Comparison of ENCODE assay signal across 7 mouse cellular contexts in genomic region chr7:45487861-45488292, GRCm38 (mm10). TPM values are rescaled to one million over a fixed set of nuclear protein-coding genes. Genes with fewer than 3 reads are reported as not detected.
DNase-seq lines count a peak whose midpoint lies in the region; ATAC-seq and TF ChIP-seq lines count a peak whose summit lies in the region.

No protein-coding gene starts in this region.

- DNase-seq in lung, embryonic 14.5 days: no peak
- DNase-seq in lung, postnatal 10 days: no peak
- no peak for DNase-seq in liver, embryonic 13.5 days
- DNase-seq in stomach, postnatal 0 days (ENCODE audit: low spot score): no peak
- no peak for DNase-seq in ovary, postnatal 14 days (ENCODE audit: low spot score)
- DNase-seq in cerebellum, adult 9-10 months: no peak

- H3K36me3 ChIP-seq in lung, embryonic 14.5 days (ENCODE audit: insufficient read depth): peaks cover 2% of the 10 kb centered on the region
- H3K36me3 ChIP-seq in forebrain, embryonic 12.5 days (replicated peaks): peaks cover 1% of the 10 kb centered on the region; the same call in 1 of the 2 replicates
- H3K36me3 ChIP-seq in liver, embryonic 13.5 days: peaks cover 9% of the 10 kb centered on the region
- no peaks in the 10 kb centered on the region for H3K36me3 ChIP-seq in stomach, postnatal 0 days (ENCODE audit: control insufficient read depth, insufficient read depth, low read length)

- no peak for TF ChIP-seq CTCF in lung, embryonic 14.5 days (IDR thresholded peaks at IDR 0.05; ENCODE audit: low read depth)
- no peak for TF ChIP-seq CTCF in stomach, postnatal 0 days (IDR thresholded peaks at IDR 0.05; ENCODE audit: low read depth)

- TF ChIP-seq EP300 in stomach, postnatal 0 days (optimal IDR thresholded peaks at IDR 0.05): no peak

- H3K4me2 ChIP-seq in lung, embryonic 14.5 days: peak overlapping the region; percentile 73
- H3K4me2 ChIP-seq in forebrain, embryonic 12.5 days: peak overlapping the region; percentile 72
- H3K4me2 ChIP-seq in liver, embryonic 13.5 days: peak overlapping the region; percentile 73
- peak overlapping the region; percentile 61; the same call in 1 of the 2 replicates for H3K4me2 ChIP-seq in stomach, postnatal 0 days (replicated peaks; ENCODE audit: low read depth)

- H3K4me3 ChIP-seq in lung, embryonic 14.5 days (ENCODE audit: low read depth, low read length): peak overlapping the region; percentile 45
- H3K4me3 ChIP-seq in forebrain, embryonic 12.5 days (replicated peaks): peak overlapping the region; percentile 43
- peak overlapping the region; percentile 61 for H3K4me3 ChIP-seq in liver, embryonic 13.5 days (replicated peaks)
- H3K4me3 ChIP-seq in stomach, postnatal 0 days (ENCODE audit: low read depth, low read length): peak overlapping the region; percentile 43; the same call in 1 of the 2 replicates

- peak overlapping the region; percentile 77 for H3K27ac ChIP-seq in lung, embryonic 14.5 days (ENCODE audit: low read depth)
- peak overlapping the region; percentile 60 for H3K27ac ChIP-seq in forebrain, embryonic 12.5 days
- peak overlapping the region; percentile 62 for H3K27ac ChIP-seq in liver, embryonic 13.5 days
- peak overlapping the region; percentile 61 for H3K27ac ChIP-seq in stomach, postnatal 0 days (replicated peaks)

- ATAC-seq in lung, embryonic 14.5 days (ENCODE audit: insufficient read depth): no peak; the same call in 1 of the 2 replicates
- ATAC-seq in forebrain, embryonic 12.5 days (ENCODE audit: low FRiP score): peak; percentile 70
- no peak for ATAC-seq in liver, embryonic 13.5 days (ENCODE audit: low read depth)
- no peak for ATAC-seq in stomach, postnatal 0 days (ENCODE audit: low FRiP score, low TSS enrichment)

- peak overlapping the region; percentile 64 for H3K9ac ChIP-seq in lung, embryonic 14.5 days
- H3K9ac ChIP-seq in forebrain, embryonic 12.5 days: peak overlapping the region; percentile 58
- H3K9ac ChIP-seq in liver, embryonic 13.5 days: peak overlapping the region; percentile 71
- H3K9ac ChIP-seq in stomach, postnatal 0 days (ENCODE audit: low read length): no peak overlapping the region

- WGBS in lung, embryonic 14.5 days: 33% methylated on average over 11 of the region's 11 CpGs
- WGBS in forebrain, embryonic 12.5 days: 15% methylated on average over 11 of the region's 11 CpGs
- WGBS in liver, embryonic 13.5 days (ENCODE audit: insufficient replicate concordance): 55% methylated on average over 11 of the region's 11 CpGs
- 59% methylated on average over 11 of the region's 11 CpGs for WGBS in stomach, postnatal 0 days

- H3K9me3 ChIP-seq in lung, embryonic 14.5 days (ENCODE audit: low read depth, low read length): no peaks in the 10 kb centered on the region
- H3K9me3 ChIP-seq in forebrain, embryonic 12.5 days: no peaks in the 10 kb centered on the region
- no peaks in the 10 kb centered on the region for H3K9me3 ChIP-seq in liver, embryonic 13.5 days (replicated peaks)
- no peaks in the 10 kb centered on the region for H3K9me3 ChIP-seq in stomach, postnatal 0 days (ENCODE audit: control insufficient read depth, low read length)

- H3K4me1 ChIP-seq in lung, embryonic 14.5 days (ENCODE audit: insufficient read depth): no peaks in the 10 kb centered on the region
- H3K4me1 ChIP-seq in forebrain, embryonic 12.5 days: peaks cover 25% of the 10 kb centered on the region
- peaks cover 68% of the 10 kb centered on the region for H3K4me1 ChIP-seq in liver, embryonic 13.5 days (replicated peaks)
- H3K4me1 ChIP-seq in stomach, postnatal 0 days (replicated peaks; ENCODE audit: control insufficient read depth, insufficient read depth): no peaks in the 10 kb centered on the region

- H3K27me3 ChIP-seq in lung, embryonic 14.5 days (ENCODE audit: insufficient read depth, low read length): no peaks in the 10 kb centered on the region
- H3K27me3 ChIP-seq in forebrain, embryonic 12.5 days: no peaks in the 10 kb centered on the region
- no peaks in the 10 kb centered on the region for H3K27me3 ChIP-seq in liver, embryonic 13.5 days
- H3K27me3 ChIP-seq in stomach, postnatal 0 days (ENCODE audit: control insufficient read depth, insufficient read depth, low read length): no peaks in the 10 kb centered on the region

RNA-seq across cellular contexts. Expression of gene Dhdh, which starts 0.7 kb away (rescaled TPM):
- 3.0 and 3.3 TPM in 2 replicates for polyA plus RNA-seq in lung, embryonic 14.5 days (2014; fragmentation: Nextera tagmentation; extraction: Ambion mirVana)
- 3.0 and 3.6 TPM in 2 replicates for polyA plus RNA-seq in forebrain, embryonic 12.5 days (2016; fragmentation: Nextera tagmentation; extraction: Ambion mirVana)
- polyA plus RNA-seq in liver, embryonic 13.5 days (2015; fragmentation: Nextera tagmentation; extraction: Ambion mirVana): 2.0 and 2.2 TPM in 2 replicates
- polyA plus RNA-seq in stomach, postnatal 0 days (2015; fragmentation: Nextera tagmentation; extraction: Ambion mirVana): 1.1 and 1.3 TPM in 2 replicates

RNA-seq across cellular contexts. Expression of gene Gm45808, which starts 1.3 kb away (rescaled TPM):
- not detected in 2 replicates for polyA plus RNA-seq in lung, embryonic 14.5 days (2014; fragmentation: Nextera tagmentation; extraction: Ambion mirVana)
- polyA plus RNA-seq in forebrain, embryonic 12.5 days (2016; fragmentation: Nextera tagmentation; extraction: Ambion mirVana): not detected in 2 replicates
- not detected in 2 replicates for polyA plus RNA-seq in liver, embryonic 13.5 days (2015; fragmentation: Nextera tagmentation; extraction: Ambion mirVana)
- polyA plus RNA-seq in stomach, postnatal 0 days (2015; fragmentation: Nextera tagmentation; extraction: Ambion mirVana): not detected in 2 replicates

RNA-seq across cellular contexts. Expression of gene Tulp2, which starts 6.2 kb away (rescaled TPM):
- 0.47 and 0.86 TPM in 2 replicates for polyA plus RNA-seq in lung, embryonic 14.5 days (2014; fragmentation: Nextera tagmentation; extraction: Ambion mirVana)
- 0.29 and 0.34 TPM in 2 replicates for polyA plus RNA-seq in forebrain, embryonic 12.5 days (2016; fragmentation: Nextera tagmentation; extraction: Ambion mirVana)
- polyA plus RNA-seq in liver, embryonic 13.5 days (2015; fragmentation: Nextera tagmentation; extraction: Ambion mirVana): 0.80 and 0.87 TPM in 2 replicates
- 0.32 and 0.42 TPM in 2 replicates for polyA plus RNA-seq in stomach, postnatal 0 days (2015; fragmentation: Nextera tagmentation; extraction: Ambion mirVana)

RNA-seq across cellular contexts. Expression of gene Bax, which starts 21.2 kb away (rescaled TPM):
- 135 and 139 TPM in 2 replicates for polyA plus RNA-seq in lung, embryonic 14.5 days (2014; fragmentation: Nextera tagmentation; extraction: Ambion mirVana)
- polyA plus RNA-seq in forebrain, embryonic 12.5 days (2016; fragmentation: Nextera tagmentation; extraction: Ambion mirVana): 240 and 256 TPM in 2 replicates
- 104 and 106 TPM in 2 replicates for polyA plus RNA-seq in liver, embryonic 13.5 days (2015; fragmentation: Nextera tagmentation; extraction: Ambion mirVana)
- 119 and 120 TPM in 2 replicates for polyA plus RNA-seq in stomach, postnatal 0 days (2015; fragmentation: Nextera tagmentation; extraction: Ambion mirVana)

RNA-seq across cellular contexts. Expression of gene Nucb1, which starts 22.3 kb away (rescaled TPM):
- polyA plus RNA-seq in lung, embryonic 14.5 days (2014; fragmentation: Nextera tagmentation; extraction: Ambion mirVana): 194 and 201 TPM in 2 replicates
- polyA plus RNA-seq in forebrain, embryonic 12.5 days (2016; fragmentation: Nextera tagmentation; extraction: Ambion mirVana): 89.5 and 90.5 TPM in 2 replicates
- 110 and 127 TPM in 2 replicates for polyA plus RNA-seq in liver, embryonic 13.5 days (2015; fragmentation: Nextera tagmentation; extraction: Ambion mirVana)
- 196 and 199 TPM in 2 replicates for polyA plus RNA-seq in stomach, postnatal 0 days (2015; fragmentation: Nextera tagmentation; extraction: Ambion mirVana)
